Mouse (Mus musculus): Measurements from ENCODE around the gene Anxa3.

DNA sequence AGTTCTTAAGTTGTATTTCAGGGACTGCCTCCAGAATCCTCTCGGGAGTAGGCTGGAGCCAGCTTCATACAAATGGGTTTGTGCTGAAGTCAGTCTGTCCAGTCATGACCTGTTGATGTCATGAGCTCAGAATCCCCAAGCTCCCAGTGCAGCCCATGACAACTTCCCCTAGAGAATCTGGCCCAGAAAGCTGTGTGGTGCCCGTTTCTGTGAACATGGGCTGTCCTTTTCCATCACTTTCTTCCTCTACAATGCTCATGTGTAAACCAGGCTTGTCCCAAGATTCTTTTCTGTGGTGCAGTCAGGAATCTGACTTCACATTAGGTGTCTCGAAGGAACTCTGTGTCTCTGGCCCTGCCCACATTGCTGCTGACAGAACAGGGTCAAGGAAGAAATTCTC is 10.0 kb downstream of the Anxa3 start:
- TF ChIP-seq CTCF (IDR thresholded peaks at IDR 0.05; ENCODE audit: borderline replicate concordance, extremely low read depth, insufficient read depth, insufficient read length), result no peak
- TF ChIP-seq POLR2A (IDR thresholded peaks at IDR 0.05; ENCODE audit: borderline replicate concordance, extremely low read depth, insufficient read depth, insufficient read length, poor library complexity, severe bottlenecking), result no peak

Measured in brain, embryonic 14.5 days (tissue).